ENCODE assay signal across 16 mouse cellular contexts in genomic region chr9:81637486-81637885, GRCm38 (mm10). TPM values are rescaled to one million over a fixed set of nuclear protein-coding genes. Genes with fewer than 3 reads are reported as not detected.
"Had no signal": no experiment of that assay in that cellular context is flagged by ENCODE, and none has a peak within 500 bp of the region (broad histone marks: within the 10 kb centered on the region; RNA-seq: fewer than 3 reads in every experiment).

No protein-coding gene starts in this region.

- H3K9me3 ChIP-seq: neural tube, embryonic 15.5 days; stomach, embryonic 15.5 days had no signal

- H3K27ac ChIP-seq: neural tube, embryonic 15.5 days; stomach, embryonic 15.5 days; stomach, postnatal 0 days had no signal

- H3K36me3 ChIP-seq: neural tube, embryonic 15.5 days; stomach, embryonic 15.5 days had no signal

- H3K9ac ChIP-seq: neural tube, embryonic 15.5 days; stomach, embryonic 15.5 days had no signal

- DNase-seq: retina, postnatal 1 day; right cerebral cortex, adult 18-20 months; right cerebral cortex, postnatal 14 days; right cerebral cortex, postnatal 25 days; right cerebral cortex, postnatal 4 days; spleen, adult 18-20 months; thymus, adult 18-20 months; thymus, adult 2 months; thymus, postnatal 14 days; thymus, postnatal 25 days; thymus, postnatal 36 days; thymus, postnatal 4 days had no signal

- H3K4me3 ChIP-seq: neural tube, embryonic 15.5 days; stomach, embryonic 15.5 days had no signal

RNA-seq across cellular contexts. Expression of gene Htr1b, which starts 3.9 kb away (rescaled TPM):
- polyA plus RNA-seq: testis, adult 2 months had no signal
